Comparison of ENCODE assay signal across 22 mouse cellular contexts in genomic region chrX:167105354-167105753, GRCm38 (mm10).
DNase-seq lines count a peak whose midpoint lies in the region; ATAC-seq and TF ChIP-seq lines count a peak whose summit lies in the region.
"Had no signal": no experiment of that assay in that cellular context is flagged by ENCODE, and none has a peak within 500 bp of the region (broad histone marks: within the 10 kb centered on the region; RNA-seq: fewer than 3 reads in every experiment).

No protein-coding gene starts in this region.

- ATAC-seq in forebrain, embryonic 13.5 days, result 0 out of 2 replicates have a peak, but pooled peaks have one; percentile 10
- no peak for ATAC-seq in forebrain, embryonic 12.5 days (ENCODE audit: low FRiP score)
- peak; percentile 13; the same call in 1 of the 2 replicates for ATAC-seq in hindbrain, embryonic 12.5 days (ENCODE audit: low FRiP score)
- ATAC-seq: activated CD4-positive, CD25-positive, alpha-beta regulatory T cell, adult 4 months; intestine, embryonic 15.5 days; Patski had no signal

- no peak for TF ChIP-seq CTCF in spleen, adult 2 months (IDR thresholded peaks at IDR 0.05; ENCODE audit: extremely low read depth, insufficient read depth, insufficient read length, insufficient replicate concordance)

- no peak for DNase-seq in hindbrain, embryonic 10.5 days (ENCODE audit: low spot score)
- no peak for DNase-seq in spleen, adult 2 months (ENCODE audit: low read depth in 1 of 2, low spot score in 2 of 2)
- no peak for DNase-seq in spleen, postnatal 14 days (ENCODE audit: low spot score in 2 of 2)
- DNase-seq in splenic B cell, adult 2 months (ENCODE audit: low read depth, low spot score), result peak; percentile 38
- DNase-seq in limb, embryonic 10.5 days (ENCODE audit: low spot score), result no peak
- DNase-seq: adrenal gland, adult 2 months; adrenal gland, postnatal 25 days; cerebellum, adult 18-20 months; cerebellum, adult 9-11 months; cerebellum, postnatal 36 days; gastrocnemius, postnatal 25 days; heart, postnatal 10 days; heart, postnatal 4 days had no signal

- WGBS in forebrain, embryonic 13.5 days, result 55% methylated on average over 4 of the region's 4 CpGs
- 44% methylated on average over 4 of the region's 4 CpGs for WGBS in forebrain, embryonic 12.5 days
- WGBS in hindbrain, embryonic 12.5 days, result 67% methylated on average over 4 of the region's 4 CpGs
- WGBS in hindbrain, embryonic 10.5 days, result 77% methylated on average over 4 of the region's 4 CpGs
- 52% methylated on average over 4 of the region's 4 CpGs for WGBS in spleen, adult 2 months
- 76% methylated on average over 4 of the region's 4 CpGs for WGBS in limb, embryonic 10.5 days

- H3K4me3 ChIP-seq in forebrain, embryonic 13.5 days, result no peak overlapping the region
- no peak overlapping the region for H3K4me3 ChIP-seq in forebrain, embryonic 12.5 days (replicated peaks)
- no peak overlapping the region for H3K4me3 ChIP-seq in hindbrain, embryonic 12.5 days
- H3K4me3 ChIP-seq in hindbrain, embryonic 10.5 days, result no peak overlapping the region
- no peak overlapping the region for H3K4me3 ChIP-seq in spleen, adult 2 months (ENCODE audit: extremely low read depth, insufficient read depth, insufficient read length)
- H3K4me3 ChIP-seq in limb, embryonic 10.5 days, result no peak overlapping the region
- H3K4me3 ChIP-seq: embryonic facial prominence, embryonic 13.5 days; forebrain, embryonic 15.5 days; intestine, embryonic 15.5 days had no signal

- H3K9ac ChIP-seq in forebrain, embryonic 13.5 days, result no peak overlapping the region
- H3K9ac ChIP-seq in forebrain, embryonic 12.5 days, result no peak overlapping the region
- H3K9ac ChIP-seq in hindbrain, embryonic 12.5 days, result no peak overlapping the region
- H3K9ac ChIP-seq: embryonic facial prominence, embryonic 13.5 days; forebrain, embryonic 15.5 days; hindbrain, embryonic 14.5 days; intestine, embryonic 15.5 days had no signal

- no peak overlapping the region for H3K4me2 ChIP-seq in forebrain, embryonic 13.5 days
- H3K4me2 ChIP-seq in forebrain, embryonic 12.5 days, result no peak overlapping the region
- no peak overlapping the region for H3K4me2 ChIP-seq in hindbrain, embryonic 12.5 days (replicated peaks)
- H3K4me2 ChIP-seq: embryonic facial prominence, embryonic 13.5 days; forebrain, embryonic 15.5 days; intestine, embryonic 15.5 days had no signal

- H3K27me3 ChIP-seq in forebrain, embryonic 13.5 days, result peaks cover 11% of the 10 kb centered on the region; the same call in 1 of the 2 replicates
- peaks cover 52% of the 10 kb centered on the region for H3K27me3 ChIP-seq in forebrain, embryonic 12.5 days
- peaks cover 37% of the 10 kb centered on the region for H3K27me3 ChIP-seq in hindbrain, embryonic 12.5 days
- peaks cover 97% of the 10 kb centered on the region for H3K27me3 ChIP-seq in hindbrain, embryonic 10.5 days (ENCODE audit: insufficient read depth, poor library complexity, severe bottlenecking)
- no peaks in the 10 kb centered on the region for H3K27me3 ChIP-seq in spleen, adult 2 months (ENCODE audit: control insufficient read depth, insufficient read depth, low read length)
- H3K27me3 ChIP-seq in splenic B cell, adult 2 months (ENCODE audit: control insufficient read depth, insufficient read depth, low read length, poor library complexity, severe bottlenecking), result no peaks in the 10 kb centered on the region
- H3K27me3 ChIP-seq in limb, embryonic 10.5 days (ENCODE audit: low read depth, poor library complexity, severe bottlenecking), result peaks cover 100% of the 10 kb centered on the region
- H3K27me3 ChIP-seq: forebrain, embryonic 15.5 days; intestine, embryonic 15.5 days; Patski had no signal

- no peak for TF ChIP-seq POLR2A in spleen, adult 2 months (IDR thresholded peaks at IDR 0.05; ENCODE audit: low read depth, low read length)

- no peak overlapping the region for H3K27ac ChIP-seq in forebrain, embryonic 13.5 days
- H3K27ac ChIP-seq in forebrain, embryonic 12.5 days, result no peak overlapping the region
- H3K27ac ChIP-seq in hindbrain, embryonic 12.5 days, result no peak overlapping the region
- no peak overlapping the region for H3K27ac ChIP-seq in hindbrain, embryonic 10.5 days
- peak overlapping the region; percentile 97; the same call in 1 of the 2 replicates for H3K27ac ChIP-seq in spleen, adult 2 months (ENCODE audit: insufficient read depth, low read length)
- H3K27ac ChIP-seq in limb, embryonic 10.5 days, result no peak overlapping the region
- H3K27ac ChIP-seq: embryonic facial prominence, embryonic 13.5 days; hindbrain, embryonic 14.5 days; intestine, embryonic 15.5 days had no signal

- H3K9me3 ChIP-seq in forebrain, embryonic 13.5 days (replicated peaks), result no peaks in the 10 kb centered on the region
- no peaks in the 10 kb centered on the region for H3K9me3 ChIP-seq in forebrain, embryonic 12.5 days
- no peaks in the 10 kb centered on the region for H3K9me3 ChIP-seq in hindbrain, embryonic 12.5 days (replicated peaks)
- no peaks in the 10 kb centered on the region for H3K9me3 ChIP-seq in hindbrain, embryonic 10.5 days
- H3K9me3 ChIP-seq in limb, embryonic 10.5 days (replicated peaks), result no peaks in the 10 kb centered on the region
- H3K9me3 ChIP-seq: embryonic facial prominence, embryonic 13.5 days; forebrain, embryonic 15.5 days; intestine, embryonic 15.5 days had no signal

- peaks cover 15% of the 10 kb centered on the region; the same call in 1 of the 2 replicates for H3K4me1 ChIP-seq in forebrain, embryonic 13.5 days
- H3K4me1 ChIP-seq in forebrain, embryonic 12.5 days, result peaks cover 5% of the 10 kb centered on the region
- no peaks in the 10 kb centered on the region for H3K4me1 ChIP-seq in hindbrain, embryonic 12.5 days
- H3K4me1 ChIP-seq in hindbrain, embryonic 10.5 days (replicated peaks), result peaks cover 14% of the 10 kb centered on the region; the same call in 1 of the 2 replicates
- peaks cover 25% of the 10 kb centered on the region for H3K4me1 ChIP-seq in spleen, adult 2 months (ENCODE audit: control insufficient read depth, insufficient read depth, insufficient read length)
- H3K4me1 ChIP-seq in limb, embryonic 10.5 days, result no peaks in the 10 kb centered on the region
- H3K4me1 ChIP-seq: intestine, embryonic 15.5 days had no signal

- no peaks in the 10 kb centered on the region for H3K36me3 ChIP-seq in forebrain, embryonic 13.5 days (ENCODE audit: poor library complexity, severe bottlenecking)
- H3K36me3 ChIP-seq in forebrain, embryonic 12.5 days (replicated peaks), result no peaks in the 10 kb centered on the region
- no peaks in the 10 kb centered on the region for H3K36me3 ChIP-seq in hindbrain, embryonic 12.5 days
- H3K36me3 ChIP-seq in hindbrain, embryonic 10.5 days, result no peaks in the 10 kb centered on the region
- H3K36me3 ChIP-seq in spleen, adult 2 months (ENCODE audit: control insufficient read depth, insufficient read depth, low read length), result no peaks in the 10 kb centered on the region
- H3K36me3 ChIP-seq in splenic B cell, adult 2 months (ENCODE audit: control insufficient read depth, insufficient read depth, low read length, poor library complexity, severe bottlenecking), result no peaks in the 10 kb centered on the region
- H3K36me3 ChIP-seq in limb, embryonic 10.5 days, result no peaks in the 10 kb centered on the region
- H3K36me3 ChIP-seq: embryonic facial prominence, embryonic 13.5 days; forebrain, embryonic 15.5 days; intestine, embryonic 15.5 days had no signal
